Mouse (Mus musculus) hindbrain, embryonic 14.5 days (tissue): ENCODE data around the gene Calr. TPM values are rescaled to one million over a fixed set of nuclear protein-coding genes. Genes with fewer than 3 reads are reported as not detected.

ENCODE experiments used
- ATAC-seq: fragments of 200-750 bp; cut with Nextera tagmentation; 2 replicates; pipeline ENCODE4 v1.8.0; 2017; ENCODE audit warnings: moderate number of reproducible peaks, mild to moderate bottlenecking, moderate TSS enrichment, moderate library complexity; ENCODE audit not compliant: low FRiP score
- DNase-seq: peaks from one replicate; pipeline ENCODE4 v3.0.0-alpha.2; 2015; ENCODE audit warnings: low spot score
- H3K27ac ChIP-seq: fragments of 300-500 bp; sonication (generic); 2 replicates; pipeline ENCODE4 v1.5.1; 2014; ENCODE audit warnings: mild to moderate bottlenecking, moderate library complexity
- H3K27me3 ChIP-seq: fragments of 300-500 bp; sonication (generic); 2 replicates; pipeline ENCODE4 v1.6.1; 2014; ENCODE audit warnings: mild to moderate bottlenecking, low read length, mixed read lengths; ENCODE audit not compliant: control insufficient read depth, insufficient read depth
- H3K36me3 ChIP-seq: fragments of 300-500 bp; sonication (generic); replicated peaks from 2 replicates; pipeline ENCODE4 v1.6.1; 2014; ENCODE audit not compliant: control insufficient read depth, insufficient read depth
- H3K4me1 ChIP-seq: fragments of 300-500 bp; sonication (generic); replicated peaks from 2 replicates; pipeline ENCODE4 v1.6.1; 2014; ENCODE audit warnings: antibody characterized with exemption, low read length, mixed read lengths; ENCODE audit not compliant: control insufficient read depth, insufficient read depth
- H3K4me2 ChIP-seq: fragments of 300-500 bp; sonication (generic); replicated peaks from 2 replicates; pipeline ENCODE4 v1.6.1; 2014; ENCODE audit warnings: mild to moderate bottlenecking, moderate library complexity
- H3K4me3 ChIP-seq: fragments of 300-500 bp; sonication (generic); replicated peaks from 2 replicates; pipeline ENCODE4 v1.5.1; 2014; ENCODE audit warnings: mild to moderate bottlenecking, low read length
- H3K9ac ChIP-seq: fragments of 300-500 bp; sonication (generic); 2 replicates; pipeline ENCODE4 v1.6.1; 2014
- H3K9me3 ChIP-seq: fragments of 300-500 bp; sonication (generic); 2 replicates; pipeline ENCODE4 v1.6.1; 2016; ENCODE audit warnings: low read length; ENCODE audit not compliant: control insufficient read depth
- whole genome bisulfite sequencing: fragments of 180-500 bp; shearing (Covaris S2); extraction: QIAGEN DNeasy Blood & Tissue Kit; methylation state at CpG from one replicate; pipeline ENCODE4 v1.1.7; 2014; 5-methylcytosine and 5-hydroxymethylcytosine counted together
- polyA plus RNA-seq: library from polyadenylated mRNA; unstranded; fragments of >200 nt; fragmentation: Nextera tagmentation; extraction: Ambion mirVana; gene quantifications from 2 replicates; pipeline ENCODE4 v1.2.1, GENCODE M21; 2014

The Calr gene
- polyA plus RNA-seq, 1 experiment from 2014 or later, result 574 TPM

GRCm38 (mm10) chr8:84877297-84878035, 30.7 kb upstream of the Calr start:
- no peak overlapping the region for H3K27ac ChIP-seq
- H3K27me3 ChIP-seq, result peaks cover 4% of the 10 kb centered on the region; the same call in 1 of the 2 replicates
- ATAC-seq, result no peak; the same call in 1 of the 2 replicates
- peak; percentile 35 for DNase-seq
- WGBS, result 80% methylated on average over 3 of the region's 3 CpGs
- H3K4me2 ChIP-seq, result no peak overlapping the region
- H3K9me3 ChIP-seq, result no peaks in the 10 kb centered on the region
- no peak overlapping the region for H3K4me3 ChIP-seq
- H3K4me1 ChIP-seq, result no peaks in the 10 kb centered on the region; the same call in 1 of the 2 replicates
- no peak overlapping the region for H3K9ac ChIP-seq
- H3K36me3 ChIP-seq, result no peaks in the 10 kb centered on the region

- WGBS, result 92% methylated on average over 3 of the region's 3 CpGs
- Histone ChIP-seq H3K36me3 (peaks cover 16% of the 10 kb centered on the region), H3K9me3 (no peaks in the 10 kb centered on the region), H3K4me1 (peaks cover 4% of the 10 kb centered on the region; the same call in 1 of the 2 replicates), H3K27me3 (peaks cover 6% of the 10 kb centered on the region; the same call in 1 of the 2 replicates), H3K27ac (no peak overlapping the region), H3K4me3 (no peak overlapping the region), H3K4me2 (no peak overlapping the region), H3K9ac (no peak overlapping the region)
- DNase-seq (no peak), ATAC-seq (no peak)
These were observed 27.6 kb upstream of the Calr start for GRCm38 (mm10) chr8:84874339-84874738.

GRCm38 (mm10) chr8:84873016-84873415, 26.3 kb upstream of the Calr start:
- DNase-seq, result no peak
- WGBS, result 83% methylated on average over 4 of the region's 4 CpGs
- ATAC-seq, result no peak
- Histone ChIP-seq H3K27me3 (peaks cover 6% of the 10 kb centered on the region; the same call in 1 of the 2 replicates), H3K4me1 (peaks cover 4% of the 10 kb centered on the region; the same call in 1 of the 2 replicates), H3K4me3 (peak overlapping the region; percentile 41), H3K9ac (no peak overlapping the region), H3K9me3 (no peaks in the 10 kb centered on the region), H3K4me2 (peak overlapping the region; percentile 88), H3K27ac (no peak overlapping the region), H3K36me3 (peaks cover 29% of the 10 kb centered on the region)

GRCm38 (mm10) chr8:84872309-84872965, 25.7 kb upstream of the Calr start:
- peaks cover 6% of the 10 kb centered on the region; the same call in 1 of the 2 replicates for H3K27me3 ChIP-seq
- peaks cover 35% of the 10 kb centered on the region for H3K36me3 ChIP-seq
- DNase-seq (no peak), ATAC-seq (peak; percentile 54; the same call in 1 of the 2 replicates)
- peak overlapping the region; percentile 88 for H3K4me2 ChIP-seq
- 4% methylated on average over 54 of the region's 54 CpGs for WGBS
- H3K27ac ChIP-seq, result no peak overlapping the region
- no peaks in the 10 kb centered on the region for H3K9me3 ChIP-seq
- peaks cover 4% of the 10 kb centered on the region; the same call in 1 of the 2 replicates for H3K4me1 ChIP-seq
- peak overlapping the region; percentile 41 for H3K4me3 ChIP-seq
- peak overlapping the region; percentile 54 for H3K9ac ChIP-seq

GRCm38 (mm10) chr8:84871376-84872308, 24.9 kb upstream of the Calr start, which contains the start of gene Syce2:
TSS of gene Syce2 (plus strand) at chr8:84872111.
- H3K36me3 ChIP-seq, result peaks cover 43% of the 10 kb centered on the region
- 16% methylated on average over 46 of the region's 46 CpGs for WGBS
- ATAC-seq, result peak; percentile 44; the same call in 1 of the 2 replicates

GRCm38 (mm10) chr8:84856864-84857441, 10.2 kb upstream of the Calr start, which contains the start of gene Farsa:
TSS of gene Farsa (plus strand) at chr8:84856989.
- H3K36me3 ChIP-seq, result peaks cover 30% of the 10 kb centered on the region
- ATAC-seq (peak; percentile 92), DNase-seq (peak; percentile 95)
- H3K9ac ChIP-seq, result peak within 1 kb of the TSS; percentile 80
- peaks cover 11% of the 10 kb centered on the region for H3K4me1 ChIP-seq
- peak within 1 kb of the TSS; percentile 79 for H3K27ac ChIP-seq
- WGBS, result under 1% methylated on average over 39 of the region's 39 CpGs
- H3K27me3 ChIP-seq, result no peaks in the 10 kb centered on the region
- peak within 1 kb of the TSS; percentile 75 for H3K4me2 ChIP-seq
- peak within 1 kb of the TSS; percentile 76 for H3K4me3 ChIP-seq
- no peaks in the 10 kb centered on the region for H3K9me3 ChIP-seq

More at GRCm38 (mm10) chr8:84871376-84872308, 24.9 kb upstream of the Calr start, which contains the start of gene Syce2:
- no peak within 1 kb of the TSS for H3K27ac ChIP-seq
- H3K4me1 ChIP-seq, result peaks cover 4% of the 10 kb centered on the region; the same call in 1 of the 2 replicates
- peak; percentile 66 for DNase-seq
- H3K4me3 ChIP-seq, result peak within 1 kb of the TSS; percentile 41
- H3K9me3 ChIP-seq, result no peaks in the 10 kb centered on the region
- peak within 1 kb of the TSS; percentile 54 for H3K9ac ChIP-seq
- H3K27me3 ChIP-seq, result peaks cover 6% of the 10 kb centered on the region; the same call in 1 of the 2 replicates
- peak within 1 kb of the TSS; percentile 88 for H3K4me2 ChIP-seq

- no peak overlapping the region for H3K9ac ChIP-seq
- H3K4me1 ChIP-seq, result peaks cover 11% of the 10 kb centered on the region
- no peaks in the 10 kb centered on the region for H3K9me3 ChIP-seq
- DNase-seq (no peak), ATAC-seq (peak; percentile 41; the same call in 1 of the 2 replicates)
- H3K27ac ChIP-seq, result no peak overlapping the region
- 97% methylated on average over 3 of the region's 3 CpGs for WGBS
- H3K36me3 ChIP-seq, result peaks cover 25% of the 10 kb centered on the region
- no peak overlapping the region for H3K4me2 ChIP-seq
- peak overlapping the region; percentile 76; the same call in 1 of the 2 replicates for H3K4me3 ChIP-seq
- H3K27me3 ChIP-seq, result no peaks in the 10 kb centered on the region
These were observed 9.7 kb upstream of the Calr start for GRCm38 (mm10) chr8:84856434-84856833.

- peak overlapping the region; percentile 78 for H3K9ac ChIP-seq
- WGBS, result 48% methylated on average over 6 of the region's 6 CpGs
- H3K9me3 ChIP-seq, result no peaks in the 10 kb centered on the region
- ATAC-seq (no peak), DNase-seq (no peak)
- peak overlapping the region; percentile 98 for H3K4me3 ChIP-seq
- H3K36me3 ChIP-seq, result peaks cover 26% of the 10 kb centered on the region
- H3K4me2 ChIP-seq, result peak overlapping the region; percentile 94
- peak overlapping the region; percentile 89 for H3K27ac ChIP-seq
- H3K27me3 ChIP-seq, result no peaks in the 10 kb centered on the region
- H3K4me1 ChIP-seq, result peaks cover 16% of the 10 kb centered on the region
These were observed 1.1 kb upstream of the Calr start for GRCm38 (mm10) chr8:84847684-84848435.
